Mouse (Mus musculus) limb, embryonic 10.5 days (tissue): Measurements from ENCODE around the gene Clmp. TPM values are rescaled to one million over a fixed set of nuclear protein-coding genes. Genes with fewer than 3 reads are reported as not detected.

Source experiments
- polyA plus RNA-seq: library from polyadenylated mRNA; unstranded; fragments of >200 nt; fragmentation: Nextera tagmentation; extraction: Ambion mirVana; gene quantifications from 2 replicates; pipeline ENCODE4 v1.2.1, GENCODE M21; 2016

The Clmp gene
- polyA plus RNA-seq, 1 experiment from 2014 or later = 53.5 TPM

Other genes starting within 250 kb of the Clmp start
- gene Gramd1b, start 154.6 kb upstream of the Clmp start, polyA plus RNA-seq = 2.0 and 2.7 TPM in 2 replicates
- not detected in 2 replicates for gene Gm21915, start 15.3 kb upstream of the Clmp start, polyA plus RNA-seq
- 3,450 and 4,164 TPM in 2 replicates for gene Hspa8, start 115.0 kb downstream of the Clmp start, polyA plus RNA-seq
- not detected in 2 replicates for gene Bsx, start 188.2 kb downstream of the Clmp start, polyA plus RNA-seq